Mouse (Mus musculus): ENCODE data around the gene Gm45808.
A peak's percentile ranks its signal among the peaks of the same experiment; 100 is the strongest.
"Not testable (repeated sequence)": the region's sequence is repeated elsewhere in the genome, so short reads cannot be mapped to it uniquely, and the experiment has no call there.

Gm45808 gene

GRCm38 (mm10) chr7:45476453-45476852, 10.2 kb downstream of the Gm45808 start:
- DNase-seq (ENCODE audit: inconsistent age in 2 of 2, low spot score in 1 of 2) = peak in 1 of 2 experiments; percentile 5

GRCm38 (mm10) chr7:45475291-45475969, 11.2 kb downstream of the Gm45808 start:
- DNase-seq (ENCODE audit: inconsistent age in 2 of 2, low spot score in 1 of 2) = peak; percentile 57 to 83

- DNase-seq (ENCODE audit: inconsistent age in 2 of 2, low spot score in 1 of 2) = peak; percentile 68 to 90
Observed at GRCm38 (mm10) chr7:45470869-45471268, 15.7 kb downstream of the Gm45808 start.

- DNase-seq (ENCODE audit: inconsistent age in 2 of 2, low spot score in 1 of 2) = peak in 1 of 2 experiments; percentile 34
Observed at GRCm38 (mm10) chr7:45467090-45467670, 19.4 kb downstream of the Gm45808 start.

- peak; percentile 97 to 98 for DNase-seq (ENCODE audit: inconsistent age in 2 of 2, low spot score in 1 of 2)
Observed at GRCm38 (mm10) chr7:45466283-45467089, 20.1 kb downstream of the Gm45808 start, which contains the start of gene Bax. Gene Bax (minus strand): TSS chr7:45466898.

GRCm38 (mm10) chr7:45465549-45465948, 21.1 kb downstream of the Gm45808 start:
- DNase-seq (ENCODE audit: inconsistent age in 2 of 2, low spot score in 1 of 2) = peak; percentile 42 to 55

- DNase-seq (ENCODE audit: inconsistent age in 2 of 2, low spot score in 1 of 2) = peak in 1 of 2 experiments; percentile 30
Observed at GRCm38 (mm10) chr7:45465112-45465511, 21.5 kb downstream of the Gm45808 start.

GRCm38 (mm10) chr7:45463987-45464778, 22.4 kb downstream of the Gm45808 start:
- DNase-seq (ENCODE audit: inconsistent age in 2 of 2, low spot score in 1 of 2) = peak; percentile 36 to 59

- DNase-seq (ENCODE audit: inconsistent age in 2 of 2, low spot score in 1 of 2) = not testable (repeated sequence)
Observed at GRCm38 (mm10) chr7:45462868-45463267, 23.7 kb downstream of the Gm45808 start.

- no peak for DNase-seq (ENCODE audit: inconsistent age in 2 of 2, low spot score in 1 of 2)
Observed at GRCm38 (mm10) chr7:45462325-45462724, 24.3 kb downstream of the Gm45808 start.

- no peak for DNase-seq (ENCODE audit: inconsistent age in 2 of 2, low spot score in 1 of 2)
Observed at GRCm38 (mm10) chr7:45461781-45462180, 24.8 kb downstream of the Gm45808 start.

GRCm38 (mm10) chr7:45461326-45461725, 25.3 kb downstream of the Gm45808 start:
- peak; percentile 45 to 71 for DNase-seq (ENCODE audit: inconsistent age in 2 of 2, low spot score in 1 of 2)

- DNase-seq (ENCODE audit: inconsistent age in 2 of 2, low spot score in 1 of 2) = peak; percentile 89 to 95
Observed at GRCm38 (mm10) chr7:45460860-45461314, 25.7 kb downstream of the Gm45808 start.

- no peak for DNase-seq (ENCODE audit: inconsistent age in 2 of 2, low spot score in 1 of 2)
Observed at GRCm38 (mm10) chr7:45460377-45460776, 26.2 kb downstream of the Gm45808 start.

GRCm38 (mm10) chr7:45459564-45460140, 27.0 kb downstream of the Gm45808 start, which contains the start of gene Ftl1:
Gene Ftl1 (minus strand): TSS chr7:45459884.
- peak; percentile 98 to 99 for DNase-seq (ENCODE audit: inconsistent age in 2 of 2, low spot score in 1 of 2)

- peak; percentile 77 to 90 for DNase-seq (ENCODE audit: inconsistent age in 2 of 2, low spot score in 1 of 2)
Observed at GRCm38 (mm10) chr7:45458748-45459563, 27.7 kb downstream of the Gm45808 start.

- DNase-seq (ENCODE audit: inconsistent age in 2 of 2, low spot score in 1 of 2) = peak in 1 of 2 experiments; percentile 74
Observed at GRCm38 (mm10) chr7:45457204-45458060, 29.2 kb downstream of the Gm45808 start.

- DNase-seq (ENCODE audit: inconsistent age in 2 of 2, low spot score in 1 of 2) = peak; percentile 42 to 69
Observed at GRCm38 (mm10) chr7:45456721-45457203, 29.8 kb downstream of the Gm45808 start.

Data from adrenal gland, adult (tissue).